Mouse (Mus musculus) layer of hippocampus, adult 2 months (tissue): ENCODE measurements around the gene Btg2. TPM values are rescaled to one million over a fixed set of nuclear protein-coding genes. Genes with fewer than 3 reads are reported as not detected.
A peak's percentile ranks its signal among the peaks of the same experiment; 100 is the strongest.

Experiments used
- DNase-seq, 2 experiments: peaks; one replicate each; pipeline ENCODE4 v3.0.0; 2022; ENCODE audit warnings: low spot score in 2 of 2
- H3K27ac ChIP-seq: fragments of 200-600 bp; 2 replicates; pipeline ENCODE4 v1.8.1; 2022
- H3K4me3 ChIP-seq: fragments of 200-600 bp; 2 replicates; pipeline ENCODE4 v1.8.1; 2022; ENCODE audit warnings: mild to moderate bottlenecking
- CTCF ChIP-seq: fragments of 200-600 bp; conservative IDR thresholded peaks from 2 replicates; pipeline ENCODE4 v1.8.1; 2022; ENCODE audit warnings: antibody characterized with exemption, mild to moderate bottlenecking, moderate library complexity
- total RNA-seq, 2 experiments: library from RNA; stranded (reverse); gene quantifications; 2 replicates each; pipeline ENCODE4 v1.2.3; 2021

Gene Btg2
- total RNA-seq, 2 experiments from 2014 or later: 17.2 to 22.0 TPM

DNA sequence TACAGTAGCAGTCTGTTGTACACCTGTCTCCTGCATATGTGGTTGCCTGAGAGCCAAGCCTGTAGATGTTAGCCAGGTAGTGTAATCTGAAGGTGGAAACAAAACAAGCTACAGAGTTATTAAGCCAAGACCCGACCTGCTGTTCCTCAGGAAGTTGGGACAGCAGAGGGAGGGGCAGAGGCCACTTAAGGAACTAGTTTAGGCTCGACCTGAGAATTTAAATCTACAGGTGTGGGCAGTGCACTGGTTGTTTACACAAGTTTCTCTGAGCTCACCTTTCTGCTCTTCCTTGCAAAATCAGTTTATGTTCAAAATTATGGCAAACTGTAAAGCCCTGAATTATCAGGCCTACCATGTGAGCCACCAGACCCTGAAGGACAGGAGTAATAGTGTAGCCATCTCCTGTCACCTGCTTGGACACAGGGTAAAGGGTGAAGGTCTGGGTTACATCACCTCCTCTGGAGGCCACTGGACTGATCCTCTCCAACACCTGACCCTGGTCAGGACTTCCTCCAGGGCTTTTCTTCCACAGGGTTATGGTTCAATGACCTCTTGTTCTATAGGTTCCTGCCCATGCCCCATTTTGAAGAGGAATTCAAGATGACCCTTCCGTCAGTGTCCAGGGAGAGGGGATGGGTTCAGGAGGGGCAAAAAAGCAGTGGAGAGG lies 27.0 kb upstream of the Btg2 start:
- H3K27ac ChIP-seq: no peak overlapping the region
- no peak overlapping the region for H3K4me3 ChIP-seq
- DNase-seq: no peak
- no peak for TF ChIP-seq CTCF

DNA sequence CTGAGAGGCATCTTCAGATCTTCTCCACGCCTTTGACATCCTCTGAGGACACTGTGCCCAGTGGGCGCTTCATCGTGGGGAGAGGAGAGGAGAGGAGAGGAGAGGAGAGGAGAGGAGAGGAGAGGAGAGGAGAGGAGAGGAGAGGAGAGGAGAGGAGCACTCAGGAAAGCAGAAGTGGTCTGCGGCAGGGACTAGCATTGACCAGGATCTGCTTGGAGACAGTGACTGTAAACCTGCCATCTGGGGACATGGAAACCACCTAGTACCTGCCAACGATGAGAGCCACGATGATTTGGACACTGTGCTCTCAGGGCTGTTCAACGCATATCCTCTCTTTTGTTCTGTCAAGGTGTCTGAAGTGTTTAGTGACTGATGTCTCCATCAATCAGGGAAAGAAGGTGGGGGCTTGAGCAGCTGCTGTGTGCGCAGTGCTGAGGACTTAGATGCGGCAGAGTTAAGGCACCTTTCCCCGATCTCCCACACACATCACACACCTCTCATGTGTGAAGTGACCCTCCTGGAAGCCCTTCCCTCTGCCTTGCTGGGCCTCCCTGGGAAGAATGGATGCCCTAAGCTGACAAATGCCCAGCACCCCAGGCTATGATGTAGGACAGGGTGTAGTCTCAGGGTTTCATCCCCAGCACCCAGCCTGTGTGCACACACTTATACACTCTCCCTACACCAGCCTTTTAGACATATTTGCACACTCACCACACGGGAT lies 26.3 kb upstream of the Btg2 start:
- no peak for DNase-seq
- no peak for TF ChIP-seq CTCF
- no peak overlapping the region for H3K27ac ChIP-seq
- H3K4me3 ChIP-seq: no peak overlapping the region

- TF ChIP-seq CTCF: no peak
- no peak for DNase-seq
- Histone ChIP-seq H3K27ac (no peak overlapping the region), H3K4me3 (no peak overlapping the region)
These were observed 24.9 kb upstream of the Btg2 start for GRCm38 (mm10) chr1:134103861-134104260.

GRCm38 (mm10) chr1:134101593-134101992 lies 22.7 kb upstream of the Btg2 start:
- TF ChIP-seq CTCF: no peak
- H3K4me3 ChIP-seq: no peak overlapping the region
- no peak overlapping the region for H3K27ac ChIP-seq
- no peak for DNase-seq

DNA sequence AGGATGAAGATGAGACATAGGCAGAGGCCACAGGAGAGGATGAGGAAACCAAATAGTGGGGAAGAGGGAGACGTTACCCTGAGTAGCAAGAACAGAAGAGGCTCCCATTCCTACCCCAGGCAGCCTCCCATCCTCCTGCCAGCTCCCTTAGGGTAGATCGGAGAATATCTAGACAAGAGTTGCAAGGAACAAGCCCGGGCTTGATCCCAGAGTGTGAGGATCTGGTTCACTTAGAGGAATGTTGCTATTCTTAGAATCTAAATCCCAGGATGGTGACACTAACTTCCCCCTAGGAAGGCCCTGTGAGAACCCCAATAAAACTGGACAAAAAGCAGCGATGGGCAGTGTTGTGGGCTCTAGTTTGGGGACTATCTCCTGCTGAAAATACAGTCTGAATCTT lies 22.0 kb upstream of the Btg2 start:
- no peak for TF ChIP-seq CTCF
- DNase-seq: no peak

GRCm38 (mm10) chr1:134100401-134100800 lies 21.5 kb upstream of the Btg2 start:
- no peak for TF ChIP-seq CTCF
- H3K27ac ChIP-seq: no peak overlapping the region
- no peak for DNase-seq
- H3K4me3 ChIP-seq: no peak overlapping the region

More for the DNA sequence above, 22.0 kb upstream of the Btg2 start:
- no peak overlapping the region for H3K27ac ChIP-seq
- no peak overlapping the region for H3K4me3 ChIP-seq

- no peak for DNase-seq
- Histone ChIP-seq H3K4me3 (peak overlapping the region; percentile 39), H3K27ac (peak overlapping the region; percentile 94)
- TF ChIP-seq CTCF: no peak
These were observed 20.8 kb upstream of the Btg2 start for GRCm38 (mm10) chr1:134099516-134100235.

GRCm38 (mm10) chr1:134098726-134099515 lies 20.0 kb upstream of the Btg2 start:
- peak; percentile 74 to 82 for DNase-seq
- H3K27ac ChIP-seq: peak overlapping the region; percentile 94
- H3K4me3 ChIP-seq: peak overlapping the region; percentile 39
- no peak for TF ChIP-seq CTCF

DNA sequence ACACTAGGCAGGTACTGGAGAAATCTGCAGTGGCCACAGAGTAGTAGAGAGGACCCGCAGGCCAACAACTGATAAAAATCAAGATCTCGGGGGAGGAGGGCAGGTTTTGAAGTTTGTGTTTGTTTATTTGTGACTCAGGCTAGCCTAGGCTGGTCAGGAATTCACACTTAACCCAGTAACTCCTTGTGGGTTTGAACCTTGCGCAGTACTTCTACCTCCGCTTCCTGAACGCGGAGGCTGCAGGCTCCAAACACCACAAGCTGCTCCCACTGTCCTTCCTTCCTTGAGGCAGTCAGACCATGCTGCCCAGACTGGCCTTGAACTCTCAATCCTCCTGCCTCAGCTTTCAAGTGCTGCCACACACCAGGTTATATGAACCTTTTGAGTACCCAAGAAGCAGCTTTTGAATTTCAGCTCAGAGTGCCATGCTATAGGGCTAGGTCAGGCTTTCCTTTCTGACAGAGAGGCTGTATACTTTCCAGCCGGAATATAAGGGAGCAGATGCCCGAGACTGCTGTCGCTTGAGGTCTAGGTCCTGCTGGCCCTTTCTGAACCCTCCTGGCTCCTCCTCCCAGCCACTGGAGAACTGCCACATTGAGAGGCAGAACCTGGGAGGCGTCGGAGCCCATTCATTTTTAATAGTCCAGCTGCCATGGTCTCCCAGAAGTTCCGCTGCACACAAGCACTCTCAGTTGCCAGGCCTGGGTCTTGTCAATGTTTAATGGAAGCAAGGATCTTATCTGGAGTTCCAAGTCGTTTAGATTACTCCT lies 19.2 kb upstream of the Btg2 start:
- no peak for TF ChIP-seq CTCF
- Histone ChIP-seq H3K4me3 (no peak overlapping the region; the same call in 1 of the 2 replicates), H3K27ac (peak overlapping the region; percentile 94)
- DNase-seq: no peak

GRCm38 (mm10) chr1:134097080-134097855 lies 18.3 kb upstream of the Btg2 start:
- Histone ChIP-seq H3K27ac (peak overlapping the region; percentile 94), H3K4me3 (no peak overlapping the region)
- no peak for DNase-seq
- no peak for TF ChIP-seq CTCF

DNA sequence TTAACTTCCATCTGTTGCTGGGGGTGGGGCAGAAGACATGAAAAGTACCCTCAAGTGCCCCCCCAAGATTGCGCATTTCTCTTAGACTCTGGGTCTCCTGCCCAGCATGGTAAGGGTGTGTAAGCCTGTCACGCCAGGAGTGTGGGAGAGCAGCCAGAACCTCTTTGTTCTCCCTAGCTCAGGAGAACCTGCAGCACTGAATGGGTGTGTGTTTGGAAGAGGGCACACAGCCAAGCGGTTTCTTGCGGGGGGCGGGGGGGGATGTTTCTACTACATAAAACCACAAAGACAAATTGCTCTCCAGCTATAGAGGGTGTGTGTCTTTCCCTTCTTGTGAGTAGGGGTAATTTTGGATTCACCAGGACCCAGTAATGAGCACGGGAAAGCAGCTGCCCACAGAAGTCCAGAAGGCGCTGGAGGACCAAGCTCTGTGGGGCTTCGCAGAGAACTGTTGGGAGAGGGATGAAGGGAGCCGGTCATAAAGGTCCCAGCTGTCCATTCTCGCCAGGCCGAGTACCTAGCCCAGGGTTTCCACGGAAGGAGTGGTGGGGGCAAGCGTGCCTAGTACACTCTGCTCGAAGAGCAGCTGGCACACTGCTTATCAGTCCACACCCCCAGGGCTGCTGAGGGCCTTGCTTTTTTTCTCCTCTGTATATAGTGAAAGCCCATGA lies 17.5 kb upstream of the Btg2 start:
- Histone ChIP-seq H3K27ac (peak overlapping the region; percentile 94), H3K4me3 (no peak overlapping the region)
- DNase-seq: no peak
- TF ChIP-seq CTCF: no peak
